Mouse (Mus musculus) intestine, postnatal 0 days (tissue): ENCODE data around the gene Itgb5. TPM values are rescaled to one million over a fixed set of nuclear protein-coding genes. Genes with fewer than 3 reads are reported as not detected.

Experiments
- ATAC-seq: fragments of 200-750 bp; cut with Nextera tagmentation; 2 replicates; pipeline ENCODE4 v1.8.0; 2017; ENCODE audit warnings: mild to moderate bottlenecking, moderate TSS enrichment, moderate library complexity
- H3K27ac ChIP-seq: fragments of 300-500 bp; sonication (generic); 2 replicates; pipeline ENCODE4 v1.5.1; 2014; ENCODE audit warnings: mild to moderate bottlenecking, low read depth, low read length, moderate library complexity
- H3K27me3 ChIP-seq: fragments of 300-500 bp; sonication (generic); replicated peaks from 2 replicates; pipeline ENCODE4 v1.6.1; 2014; ENCODE audit warnings: low read length, mixed read lengths; ENCODE audit not compliant: control insufficient read depth, insufficient read depth
- H3K36me3 ChIP-seq: fragments of 300-500 bp; sonication (generic); 2 replicates; pipeline ENCODE4 v1.6.1; 2014; ENCODE audit warnings: mild to moderate bottlenecking, moderate library complexity; ENCODE audit not compliant: control insufficient read depth, insufficient read depth
- H3K4me1 ChIP-seq: fragments of 300-500 bp; sonication (generic); replicated peaks from 2 replicates; pipeline ENCODE4 v1.6.1; 2014; ENCODE audit warnings: antibody characterized with exemption, low read length, mixed read lengths; ENCODE audit not compliant: control insufficient read depth, insufficient read depth
- H3K4me2 ChIP-seq: fragments of 300-500 bp; sonication (generic); replicated peaks from 2 replicates; pipeline ENCODE4 v1.6.1; 2014; ENCODE audit warnings: low read depth, mild to moderate bottlenecking, moderate library complexity
- H3K4me3 ChIP-seq: fragments of 300-500 bp; sonication (generic); 2 replicates; pipeline ENCODE4 v1.5.1; 2014; ENCODE audit warnings: low read depth, low read length
- H3K9ac ChIP-seq: fragments of 300-500 bp; sonication (generic); 2 replicates; pipeline ENCODE4 v1.6.1; 2014; ENCODE audit warnings: mild to moderate bottlenecking, low read depth, low read length
- H3K9me3 ChIP-seq: fragments of 300-500 bp; sonication (generic); 2 replicates; pipeline ENCODE4 v1.6.1; 2016; ENCODE audit warnings: mixed run types; ENCODE audit not compliant: control insufficient read depth
- CTCF ChIP-seq: sonication (generic); IDR thresholded peaks from 2 replicates; pipeline ENCODE4 v1.5.1; 2016; ENCODE audit warnings: low read depth, mild to moderate bottlenecking, control low read depth, antibody characterized with exemption, moderate library complexity
- WGBS: fragments of 180-500 bp; shearing (Covaris S2); extraction: QIAGEN DNeasy Blood & Tissue Kit; methylation state at CpG from one replicate; pipeline ENCODE4 v1.1.7; 2014; 5-methylcytosine and 5-hydroxymethylcytosine counted together
- polyA plus RNA-seq: library from polyadenylated mRNA; unstranded; fragments of >200 nt; fragmentation: Nextera tagmentation; extraction: Ambion mirVana; gene quantifications from 2 replicates; pipeline ENCODE4 v1.2.1, GENCODE M21; 2015

The Itgb5 gene
- polyA plus RNA-seq, 1 experiment from 2014 or later, result 23.5 TPM

- Histone ChIP-seq H3K4me2 (no peak overlapping the region), H3K27me3 (no peaks in the 10 kb centered on the region), H3K36me3 (peaks cover 30% of the 10 kb centered on the region), H3K9ac (no peak overlapping the region), H3K27ac (no peak overlapping the region), H3K9me3 (no peaks in the 10 kb centered on the region), H3K4me1 (no peaks in the 10 kb centered on the region), H3K4me3 (no peak overlapping the region)
- TF ChIP-seq CTCF, result peak; percentile 36
- 77% methylated on average over 6 of the region's 6 CpGs for WGBS
- ATAC-seq, result no peak
Measured at GRCm38 (mm10) chr16:33950386-33950785, 120.9 kb downstream of the Itgb5 start.

GRCm38 (mm10) chr16:33950830-33951229, 121.4 kb downstream of the Itgb5 start:
- Histone ChIP-seq H3K9ac (no peak overlapping the region), H3K4me1 (no peaks in the 10 kb centered on the region), H3K27me3 (no peaks in the 10 kb centered on the region), H3K27ac (no peak overlapping the region), H3K4me2 (no peak overlapping the region), H3K36me3 (peaks cover 32% of the 10 kb centered on the region), H3K4me3 (no peak overlapping the region), H3K9me3 (no peaks in the 10 kb centered on the region)
- peak; percentile 99 for TF ChIP-seq CTCF
- WGBS, result 20% methylated on average over 4 of the region's 4 CpGs
- ATAC-seq, result peak; percentile 57; the same call in 1 of the 2 replicates

DNA sequence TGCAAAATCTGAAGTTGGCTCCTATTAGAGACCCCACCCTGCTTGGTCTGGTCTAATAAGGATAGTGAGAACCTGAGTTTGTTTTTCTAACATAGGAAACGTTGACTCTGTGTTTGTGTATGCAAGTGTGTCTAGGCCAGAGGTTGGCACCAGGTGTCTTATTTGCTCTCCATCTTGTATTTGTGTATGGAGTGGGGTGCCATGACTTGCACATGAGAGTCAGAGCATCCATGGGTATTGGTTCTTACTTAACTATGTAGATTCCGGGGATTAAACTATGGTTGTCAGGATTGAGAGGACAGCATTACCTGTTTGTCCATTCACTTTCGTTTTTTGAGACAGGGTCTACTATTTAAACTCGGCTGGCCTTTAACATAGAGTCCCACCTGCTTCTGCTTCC, 123.5 kb downstream of the Itgb5 start:
- Histone ChIP-seq H3K9ac (no peak overlapping the region), H3K36me3 (peaks cover 46% of the 10 kb centered on the region), H3K27ac (no peak overlapping the region), H3K4me1 (no peaks in the 10 kb centered on the region), H3K9me3 (no peaks in the 10 kb centered on the region), H3K4me2 (no peak overlapping the region), H3K27me3 (no peaks in the 10 kb centered on the region), H3K4me3 (no peak overlapping the region)
- no peak for ATAC-seq
- TF ChIP-seq CTCF, result no peak
- 81% methylated on average over 4 of the region's 4 CpGs for WGBS

GRCm38 (mm10) chr16:33954793-33955192, 125.3 kb downstream of the Itgb5 start:
- Histone ChIP-seq H3K36me3 (peaks cover 57% of the 10 kb centered on the region), H3K9me3 (no peaks in the 10 kb centered on the region), H3K9ac (no peak overlapping the region), H3K27ac (no peak overlapping the region), H3K27me3 (no peaks in the 10 kb centered on the region), H3K4me1 (no peaks in the 10 kb centered on the region), H3K4me3 (no peak overlapping the region), H3K4me2 (no peak overlapping the region)
- no peak for ATAC-seq
- 86% methylated on average over 1 of the region's 1 CpGs for WGBS
- TF ChIP-seq CTCF, result no peak

DNA sequence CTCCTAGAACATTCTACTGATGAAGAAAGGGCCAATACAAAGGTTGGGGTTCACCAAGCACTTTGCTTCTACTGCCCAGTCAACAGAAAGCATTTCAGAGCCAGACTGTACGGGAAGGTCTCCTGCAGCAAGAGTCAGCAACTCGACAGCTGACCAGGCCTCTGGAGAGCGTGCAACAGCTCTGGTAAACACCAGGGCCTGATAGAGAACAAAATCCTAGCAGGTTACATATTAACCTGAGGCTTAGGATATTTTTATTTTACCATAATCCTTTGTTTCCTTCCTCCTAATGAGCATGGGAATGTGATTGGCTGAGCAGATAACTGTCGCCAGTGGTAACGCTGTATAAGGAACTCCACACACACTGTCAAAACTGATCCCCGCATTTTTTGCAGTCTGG, 134.0 kb downstream of the Itgb5 start:
- peaks cover 41% of the 10 kb centered on the region for H3K36me3 ChIP-seq
- 0 out of 2 replicates have a peak, but pooled peaks cover 6% of the 10 kb centered on the region for H3K4me1 ChIP-seq
- no peaks in the 10 kb centered on the region for H3K9me3 ChIP-seq
- H3K9ac ChIP-seq, result no peak overlapping the region
- H3K27me3 ChIP-seq, result no peaks in the 10 kb centered on the region
- 47% methylated on average over 6 of the region's 6 CpGs for WGBS
- TF ChIP-seq CTCF, result no peak
- H3K4me3 ChIP-seq, result no peak overlapping the region
- no peak overlapping the region for H3K4me2 ChIP-seq
- H3K27ac ChIP-seq, result no peak overlapping the region
- ATAC-seq, result peak; percentile 79

DNA sequence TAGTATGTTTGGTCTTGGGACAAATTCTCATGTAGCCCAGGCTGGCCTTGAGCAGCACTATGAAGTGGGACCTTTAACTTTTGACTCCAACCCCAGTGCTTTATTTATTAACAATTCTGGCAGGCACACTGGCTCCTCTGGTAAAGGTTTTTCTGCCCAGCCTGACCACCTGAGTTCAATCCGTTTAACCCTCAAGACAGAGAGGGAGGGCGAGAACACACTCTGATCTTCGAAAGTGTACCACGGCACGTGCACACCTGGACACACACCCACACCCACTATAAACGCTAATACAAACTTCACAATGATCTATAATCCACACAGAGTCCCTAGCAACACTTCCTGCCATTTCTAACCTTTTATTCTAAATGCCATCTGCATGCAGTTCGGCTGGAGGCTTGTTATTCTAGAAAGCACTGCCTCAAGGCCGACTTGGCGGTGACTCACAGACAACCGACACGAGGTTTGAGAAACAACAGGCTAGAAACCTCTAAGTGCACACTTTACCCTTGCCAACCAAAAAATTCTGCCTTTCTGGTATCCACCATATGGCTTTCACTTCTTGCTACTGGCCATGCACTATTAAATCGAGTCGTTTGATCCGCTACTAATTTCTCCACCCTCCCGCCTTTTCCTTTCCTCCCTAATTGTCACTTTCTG, 136.5 kb downstream of the Itgb5 start:
- WGBS, result 4% methylated on average over 15 of the region's 15 CpGs
- Histone ChIP-seq H3K9ac (peak overlapping the region; percentile 68), H3K4me2 (peak overlapping the region; percentile 95), H3K36me3 (peaks cover 16% of the 10 kb centered on the region), H3K4me3 (peak overlapping the region; percentile 84), H3K9me3 (no peaks in the 10 kb centered on the region), H3K4me1 (0 out of 2 replicates have a peak, but pooled peaks cover 6% of the 10 kb centered on the region), H3K27me3 (no peaks in the 10 kb centered on the region), H3K27ac (peak overlapping the region; percentile 7; the same call in 1 of the 2 replicates)
- no peak for TF ChIP-seq CTCF
- ATAC-seq, result 0 out of 2 replicates have a peak, but pooled peaks have one; percentile 16
